8 mouse cellular contexts compared by ENCODE assay signal in genomic region chr13:23740910-23741309, GRCm38 (mm10). TPM values are rescaled to one million over a fixed set of nuclear protein-coding genes. Genes with fewer than 3 reads are reported as not detected.
A peak's percentile ranks its signal among the peaks of the same experiment; 100 is the strongest.
DNase-seq lines count a peak whose midpoint lies in the region; ATAC-seq and TF ChIP-seq lines count a peak whose summit lies in the region.
"Had no signal": no experiment of that assay in that cellular context is flagged by ENCODE, and none has a peak within 500 bp of the region (broad histone marks: within the 10 kb centered on the region; RNA-seq: fewer than 3 reads in every experiment).

No protein-coding gene starts in this region.

- H3K27me3 ChIP-seq in midbrain, embryonic 10.5 days (ENCODE audit: low read depth, poor library complexity, severe bottlenecking) = no peaks in the 10 kb centered on the region
- H3K27me3 ChIP-seq in midbrain, embryonic 16.5 days (ENCODE audit: control insufficient read depth, insufficient read depth, low read depth, low read length) = no peaks in the 10 kb centered on the region
- H3K27me3 ChIP-seq in embryonic facial prominence, embryonic 11.5 days (ENCODE audit: control insufficient read depth, insufficient read depth, low read length) = no peaks in the 10 kb centered on the region
- H3K27me3 ChIP-seq in intestine, postnatal 0 days (replicated peaks; ENCODE audit: control insufficient read depth, insufficient read depth, low read length) = no peaks in the 10 kb centered on the region
- H3K27me3 ChIP-seq in stomach, embryonic 14.5 days (ENCODE audit: control insufficient read depth, insufficient read depth, low read length) = no peaks in the 10 kb centered on the region

- H3K36me3 ChIP-seq in midbrain, embryonic 10.5 days = no peaks in the 10 kb centered on the region
- no peaks in the 10 kb centered on the region for H3K36me3 ChIP-seq in midbrain, embryonic 16.5 days (ENCODE audit: control insufficient read depth, insufficient read depth, low read length)
- H3K36me3 ChIP-seq in embryonic facial prominence, embryonic 11.5 days (replicated peaks; ENCODE audit: control insufficient read depth, insufficient read depth, low read depth, low read length) = no peaks in the 10 kb centered on the region
- no peaks in the 10 kb centered on the region for H3K36me3 ChIP-seq in intestine, postnatal 0 days (ENCODE audit: control insufficient read depth, insufficient read depth)
- no peaks in the 10 kb centered on the region for H3K36me3 ChIP-seq in stomach, embryonic 14.5 days (ENCODE audit: control insufficient read depth, insufficient read depth, low read length)

- ATAC-seq in midbrain, embryonic 16.5 days = no peak
- no peak for ATAC-seq in embryonic facial prominence, embryonic 11.5 days (replicated peaks; ENCODE audit: insufficient number of reproducible peaks, low FRiP score, low TSS enrichment, low read depth)
- no peak for ATAC-seq in intestine, postnatal 0 days
- ATAC-seq in stomach, embryonic 14.5 days (ENCODE audit: insufficient number of reproducible peaks, insufficient read depth, low FRiP score, low read depth) = no peak

- DNase-seq in midbrain, embryonic 10.5 days (ENCODE audit: low spot score) = no peak
- DNase-seq in embryonic facial prominence, embryonic 11.5 days (ENCODE audit: low spot score) = no peak
- no peak for DNase-seq in frontal cortex, adult 2 months (ENCODE audit: extremely low spot score in 1 of 2, low spot score in 1 of 2)
- DNase-seq in left cerebral cortex, adult 11 months (ENCODE audit: low spot score) = no peak
- DNase-seq: kidney, adult 9 months had no signal

- TF ChIP-seq CTCF in intestine, postnatal 0 days (IDR thresholded peaks at IDR 0.05; ENCODE audit: low read depth) = no peak

- peak overlapping the region; percentile 67 for H3K4me3 ChIP-seq in midbrain, embryonic 10.5 days
- no peak overlapping the region for H3K4me3 ChIP-seq in midbrain, embryonic 16.5 days (ENCODE audit: low read depth, low read length)
- no peak overlapping the region for H3K4me3 ChIP-seq in embryonic facial prominence, embryonic 11.5 days (ENCODE audit: low read depth, low read length)
- H3K4me3 ChIP-seq in intestine, postnatal 0 days (ENCODE audit: low read depth, low read length) = no peak overlapping the region
- H3K4me3 ChIP-seq in stomach, embryonic 14.5 days (ENCODE audit: low read depth, low read length) = peak overlapping the region; percentile 63

- WGBS in midbrain, embryonic 10.5 days = 63% methylated on average over 5 of the region's 5 CpGs
- WGBS in midbrain, embryonic 16.5 days = 60% methylated on average over 5 of the region's 5 CpGs
- WGBS in embryonic facial prominence, embryonic 11.5 days = 58% methylated on average over 5 of the region's 5 CpGs
- 64% methylated on average over 5 of the region's 5 CpGs for WGBS in intestine, postnatal 0 days
- WGBS in stomach, embryonic 14.5 days = 49% methylated on average over 5 of the region's 5 CpGs

- H3K9ac ChIP-seq in midbrain, embryonic 16.5 days (ENCODE audit: low read depth, low read length) = no peak overlapping the region
- H3K9ac ChIP-seq in embryonic facial prominence, embryonic 11.5 days (replicated peaks; ENCODE audit: low read length) = no peak overlapping the region; the same call in 1 of the 2 replicates
- no peak overlapping the region for H3K9ac ChIP-seq in intestine, postnatal 0 days (ENCODE audit: low read depth, low read length)
- peak overlapping the region; percentile 92; the same call in 1 of the 2 replicates for H3K9ac ChIP-seq in stomach, embryonic 14.5 days (replicated peaks; ENCODE audit: low read depth, low read length)

- H3K9me3 ChIP-seq in midbrain, embryonic 10.5 days (replicated peaks) = no peaks in the 10 kb centered on the region
- no peaks in the 10 kb centered on the region for H3K9me3 ChIP-seq in midbrain, embryonic 16.5 days (replicated peaks; ENCODE audit: control insufficient read depth, low read length, poor library complexity, severe bottlenecking)
- H3K9me3 ChIP-seq in embryonic facial prominence, embryonic 11.5 days (replicated peaks; ENCODE audit: control insufficient read depth, low read length) = no peaks in the 10 kb centered on the region
- H3K9me3 ChIP-seq in intestine, postnatal 0 days (ENCODE audit: control insufficient read depth) = no peaks in the 10 kb centered on the region
- no peaks in the 10 kb centered on the region for H3K9me3 ChIP-seq in stomach, embryonic 14.5 days (ENCODE audit: control insufficient read depth, low read depth, low read length)

- no peak overlapping the region for H3K4me2 ChIP-seq in midbrain, embryonic 16.5 days (ENCODE audit: low read length)
- H3K4me2 ChIP-seq in embryonic facial prominence, embryonic 11.5 days (ENCODE audit: low read depth, low read length) = peak overlapping the region; percentile 90
- H3K4me2 ChIP-seq in intestine, postnatal 0 days (replicated peaks; ENCODE audit: low read depth) = peak overlapping the region; percentile 85
- peak overlapping the region; percentile 91 for H3K4me2 ChIP-seq in stomach, embryonic 14.5 days (replicated peaks; ENCODE audit: low read depth, low read length)

- peaks cover 46% of the 10 kb centered on the region for H3K4me1 ChIP-seq in midbrain, embryonic 10.5 days
- peaks cover 17% of the 10 kb centered on the region for H3K4me1 ChIP-seq in midbrain, embryonic 16.5 days (ENCODE audit: control insufficient read depth, insufficient read depth, low read length)
- H3K4me1 ChIP-seq in embryonic facial prominence, embryonic 11.5 days (ENCODE audit: control insufficient read depth, insufficient read depth, low read length) = no peaks in the 10 kb centered on the region
- no peaks in the 10 kb centered on the region for H3K4me1 ChIP-seq in intestine, postnatal 0 days (replicated peaks; ENCODE audit: control insufficient read depth, insufficient read depth, low read length)
- H3K4me1 ChIP-seq in stomach, embryonic 14.5 days (ENCODE audit: control insufficient read depth, insufficient read depth, low read length) = peaks cover 17% of the 10 kb centered on the region; the same call in 1 of the 2 replicates

- H3K27ac ChIP-seq in midbrain, embryonic 10.5 days (replicated peaks) = peak overlapping the region; percentile 96
- H3K27ac ChIP-seq in midbrain, embryonic 16.5 days (ENCODE audit: low read length) = no peak overlapping the region
- peak overlapping the region; percentile 99 for H3K27ac ChIP-seq in embryonic facial prominence, embryonic 11.5 days (replicated peaks; ENCODE audit: low read depth, low read length)
- H3K27ac ChIP-seq in intestine, postnatal 0 days (ENCODE audit: low read depth, low read length) = peak overlapping the region; percentile 97; the same call in 1 of the 2 replicates
- H3K27ac ChIP-seq in stomach, embryonic 14.5 days (ENCODE audit: low read length) = no peak overlapping the region; the same call in 1 of the 2 replicates

RNA-seq across cellular contexts. Expression of gene Hist1h1c, which starts 2.3 kb away (rescaled TPM):
- 8.8 and 9.5 TPM in 2 replicates for polyA plus RNA-seq in midbrain, embryonic 10.5 days (2016; fragmentation: Nextera tagmentation; extraction: Ambion mirVana)
- polyA plus RNA-seq in midbrain, embryonic 16.5 days (2015; fragmentation: Nextera tagmentation; extraction: Ambion mirVana) = 7.1 and 8.7 TPM in 2 replicates
- 18.8 and 19.7 TPM in 2 replicates for polyA plus RNA-seq in embryonic facial prominence, embryonic 11.5 days (2014; fragmentation: Nextera tagmentation; extraction: Ambion mirVana)
- polyA plus RNA-seq in intestine, postnatal 0 days (2015; fragmentation: Nextera tagmentation; extraction: Ambion mirVana) = 105 and 107 TPM in 2 replicates
- 38.5 and 39.4 TPM in 2 replicates for polyA plus RNA-seq in stomach, embryonic 14.5 days (2014; fragmentation: Nextera tagmentation; extraction: Ambion mirVana)
- polyA plus RNA-seq in frontal cortex, adult 2 months (2012; rRNA removed) = 40.7 and 52.1 TPM in 2 replicates

RNA-seq across cellular contexts. Expression of gene Hist1h3c, which starts 4.5 kb away (rescaled TPM):
- 7.3 and 9.5 TPM in 2 replicates for polyA plus RNA-seq in midbrain, embryonic 10.5 days (2016; fragmentation: Nextera tagmentation; extraction: Ambion mirVana)
- polyA plus RNA-seq in midbrain, embryonic 16.5 days (2015; fragmentation: Nextera tagmentation; extraction: Ambion mirVana) = 0.76 TPM in 1 of 2 replicates, not detected in the other
- 15.5 and 18.1 TPM in 2 replicates for polyA plus RNA-seq in embryonic facial prominence, embryonic 11.5 days (2014; fragmentation: Nextera tagmentation; extraction: Ambion mirVana)
- polyA plus RNA-seq in intestine, postnatal 0 days (2015; fragmentation: Nextera tagmentation; extraction: Ambion mirVana) = 1.2 and 1.4 TPM in 2 replicates
- 6.1 and 8.4 TPM in 2 replicates for polyA plus RNA-seq in stomach, embryonic 14.5 days (2014; fragmentation: Nextera tagmentation; extraction: Ambion mirVana)
- polyA plus RNA-seq in frontal cortex, adult 2 months (2012; rRNA removed) = 0.24 and 0.46 TPM in 2 replicates

RNA-seq across cellular contexts. Expression of gene Hist1h2bb, which starts 5.6 kb away (rescaled TPM):
- polyA plus RNA-seq in midbrain, embryonic 10.5 days (2016; fragmentation: Nextera tagmentation; extraction: Ambion mirVana) = 2.3 and 2.4 TPM in 2 replicates
- polyA plus RNA-seq in midbrain, embryonic 16.5 days (2015; fragmentation: Nextera tagmentation; extraction: Ambion mirVana) = not detected in 2 replicates
- polyA plus RNA-seq in embryonic facial prominence, embryonic 11.5 days (2014; fragmentation: Nextera tagmentation; extraction: Ambion mirVana) = 2.6 and 2.9 TPM in 2 replicates
- 0.37 and 0.48 TPM in 2 replicates for polyA plus RNA-seq in intestine, postnatal 0 days (2015; fragmentation: Nextera tagmentation; extraction: Ambion mirVana)
- 2.0 and 2.1 TPM in 2 replicates for polyA plus RNA-seq in stomach, embryonic 14.5 days (2014; fragmentation: Nextera tagmentation; extraction: Ambion mirVana)
- polyA plus RNA-seq in frontal cortex, adult 2 months (2012; rRNA removed) = 0.74 and 1.3 TPM in 2 replicates

RNA-seq across cellular contexts. Expression of gene Hist1h2ab, which starts 10.0 kb away (rescaled TPM):
- 44.4 and 45.3 TPM in 2 replicates for polyA plus RNA-seq in midbrain, embryonic 10.5 days (2016; fragmentation: Nextera tagmentation; extraction: Ambion mirVana)
- polyA plus RNA-seq in midbrain, embryonic 16.5 days (2015; fragmentation: Nextera tagmentation; extraction: Ambion mirVana) = 1.1 and 6.2 TPM in 2 replicates
- 48.1 and 54.7 TPM in 2 replicates for polyA plus RNA-seq in embryonic facial prominence, embryonic 11.5 days (2014; fragmentation: Nextera tagmentation; extraction: Ambion mirVana)
- 11.7 and 12.1 TPM in 2 replicates for polyA plus RNA-seq in intestine, postnatal 0 days (2015; fragmentation: Nextera tagmentation; extraction: Ambion mirVana)
- polyA plus RNA-seq in stomach, embryonic 14.5 days (2014; fragmentation: Nextera tagmentation; extraction: Ambion mirVana) = 38.8 and 50.2 TPM in 2 replicates
- polyA plus RNA-seq in frontal cortex, adult 2 months (2012; rRNA removed) = 0.82 and 2.8 TPM in 2 replicates

RNA-seq across cellular contexts. Expression of gene Hist1h3b, which starts 11.2 kb away (rescaled TPM):
- 8.1 and 11.3 TPM in 2 replicates for polyA plus RNA-seq in midbrain, embryonic 10.5 days (2016; fragmentation: Nextera tagmentation; extraction: Ambion mirVana)
- polyA plus RNA-seq in midbrain, embryonic 16.5 days (2015; fragmentation: Nextera tagmentation; extraction: Ambion mirVana) = 0.89 and 1.1 TPM in 2 replicates
- polyA plus RNA-seq in embryonic facial prominence, embryonic 11.5 days (2014; fragmentation: Nextera tagmentation; extraction: Ambion mirVana) = 8.3 and 10.5 TPM in 2 replicates
- 1.3 and 1.5 TPM in 2 replicates for polyA plus RNA-seq in intestine, postnatal 0 days (2015; fragmentation: Nextera tagmentation; extraction: Ambion mirVana)
- 11.1 and 11.8 TPM in 2 replicates for polyA plus RNA-seq in stomach, embryonic 14.5 days (2014; fragmentation: Nextera tagmentation; extraction: Ambion mirVana)
- polyA plus RNA-seq in frontal cortex, adult 2 months (2012; rRNA removed) = 0.76 and 1.1 TPM in 2 replicates

Comparison
In these comparisons a context has a peak if more than half of its experiments do, and no peak if none do; other contexts are left out.
1. H3K27ac ChIP-seq: peak in midbrain, embryonic 10.5 days (single experiment), embryonic facial prominence, embryonic 11.5 days (single experiment) and intestine, postnatal 0 days (single experiment); none in midbrain, embryonic 16.5 days (single experiment) and stomach, embryonic 14.5 days (single experiment).
2. H3K4me3 ChIP-seq: peak in midbrain, embryonic 10.5 days (single experiment) and stomach, embryonic 14.5 days (single experiment); none in midbrain, embryonic 16.5 days (single experiment), embryonic facial prominence, embryonic 11.5 days (single experiment) and intestine, postnatal 0 days (single experiment).